Comparison of ENCODE assay signal across 8 mouse cellular contexts in genomic region chr17:69383941-69384665, GRCm38 (mm10). TPM values are rescaled to one million over a fixed set of nuclear protein-coding genes. Genes with fewer than 3 reads are reported as not detected.
A peak's percentile ranks its signal among the peaks of the same experiment; 100 is the strongest.
DNase-seq lines count a peak whose midpoint lies in the region; ATAC-seq and TF ChIP-seq lines count a peak whose summit lies in the region.

No protein-coding gene starts in this region.

- peak overlapping the region; percentile 91 for H3K4me3 ChIP-seq in testis, adult 2 months (ENCODE audit: control insufficient read depth, low read depth, low read length)
- H3K4me3 ChIP-seq in intestine, embryonic 14.5 days (ENCODE audit: low read depth, low read length), result peak overlapping the region; percentile 80

- TF ChIP-seq CTCF in testis, adult 2 months (IDR thresholded peaks at IDR 0.05; ENCODE audit: control insufficient read depth, insufficient read depth, insufficient replicate concordance, low read depth, low read length), result no peak

- WGBS in intestine, embryonic 14.5 days, result under 1% methylated on average over 37 of the region's 37 CpGs

- no peaks in the 10 kb centered on the region for H3K27me3 ChIP-seq in testis, adult 2 months (ENCODE audit: control insufficient read depth, insufficient read depth, low read length)
- H3K27me3 ChIP-seq in intestine, embryonic 14.5 days (replicated peaks; ENCODE audit: control insufficient read depth, insufficient read depth, low read length), result no peaks in the 10 kb centered on the region

- no peaks in the 10 kb centered on the region for H3K9me3 ChIP-seq in intestine, embryonic 14.5 days (ENCODE audit: control insufficient read depth, low read length)

- peak overlapping the region; percentile 82 for H3K4me2 ChIP-seq in intestine, embryonic 14.5 days (ENCODE audit: low read length)

- H3K27ac ChIP-seq in testis, adult 2 months (ENCODE audit: control insufficient read depth, insufficient read depth, low read depth, low read length), result peak overlapping the region; percentile 85
- H3K27ac ChIP-seq in intestine, embryonic 14.5 days (ENCODE audit: low read depth), result peak overlapping the region; percentile 100

- no peaks in the 10 kb centered on the region for H3K36me3 ChIP-seq in testis, adult 2 months (ENCODE audit: control insufficient read depth, insufficient read depth, low read length)
- peaks cover 29% of the 10 kb centered on the region for H3K36me3 ChIP-seq in intestine, embryonic 14.5 days (ENCODE audit: control insufficient read depth, insufficient read depth, low read length)

- intact Hi-C loops in gastrocnemius, postnatal 14 days (cut with DNase I; ENCODE audit: low total_unique reads), result no loop called here
- intact Hi-C loops in left cerebral cortex, postnatal 10 days (cut with DNase I), result no loop called here

- peak overlapping the region; percentile 97 for H3K9ac ChIP-seq in intestine, embryonic 14.5 days (ENCODE audit: low read length)

- TF ChIP-seq POLR2A in testis, adult 2 months (IDR thresholded peaks at IDR 0.05; ENCODE audit: control insufficient read depth, low read depth, low read length), result no peak

- ATAC-seq in intestine, embryonic 14.5 days (replicated peaks; ENCODE audit: low FRiP score, low TSS enrichment, low read depth), result peak; percentile 8
- ATAC-seq in megakaryocyte progenitor cell, adult 5-6 weeks (replicated peaks; ENCODE audit: poor library complexity), result peak; percentile 45

- DNase-seq in testis, postnatal 10 days (ENCODE audit: low spot score), result no peak
- peak; percentile 82 for DNase-seq in embryo, embryonic 10.5 days (ENCODE audit: low spot score)
- DNase-seq in gastrocnemius, postnatal 14 days, result peak; percentile 50
- peak; percentile 83 for DNase-seq in intestine, embryonic 14.5 days (ENCODE audit: low spot score)
- peak; percentile 54 to 76 for DNase-seq in left cerebral cortex, postnatal 10 days (ENCODE audit: extremely low spot score in 1 of 2, low spot score in 2 of 2)
- peak; percentile 79 for DNase-seq in right cerebral cortex, postnatal 25 days

- peaks cover 9% of the 10 kb centered on the region for H3K4me1 ChIP-seq in testis, adult 2 months (ENCODE audit: control insufficient read depth, insufficient read depth, low read length)
- H3K4me1 ChIP-seq in intestine, embryonic 14.5 days (replicated peaks; ENCODE audit: control insufficient read depth, insufficient read depth, low read length), result peaks cover 9% of the 10 kb centered on the region

RNA-seq across cellular contexts. Expression of gene Zbtb14, which starts 1.3 kb away (rescaled TPM):
- polyA plus RNA-seq in testis, adult 2 months (2012; rRNA removed), result 0.94 and 0.95 TPM in 2 replicates
- 1 to 10 TPM; 6.2 to 7.6 TPM for total RNA-seq in gastrocnemius, postnatal 14 days (2021)
- polyA plus RNA-seq in intestine, embryonic 14.5 days (2014; fragmentation: Nextera tagmentation; extraction: Ambion mirVana), result 20.3 and 21.4 TPM in 2 replicates
- 10 to 100 TPM; 24.5 to 25.1 TPM for total RNA-seq in left cerebral cortex, postnatal 10 days (2021)
- 19.8 and 22.0 TPM in 2 replicates for total RNA-seq in megakaryocyte progenitor cell, adult 5-6 weeks (2015)
- 22.8 and 26.3 TPM in 2 replicates for total RNA-seq in megakaryocyte progenitor cell, adult 5-6 weeks (2017)

RNA-seq across cellular contexts. Expression of gene Akain1, which starts 55.0 kb away (rescaled TPM):
- not detected in 2 replicates for polyA plus RNA-seq in testis, adult 2 months (2012; rRNA removed)
- total RNA-seq in gastrocnemius, postnatal 14 days (2021), result not detected
- polyA plus RNA-seq in intestine, embryonic 14.5 days (2014; fragmentation: Nextera tagmentation; extraction: Ambion mirVana), result not detected in 2 replicates
- 1 to 10 TPM in 1 of 2 experiments, under 1 TPM in 1; 0.93 to 1.8 TPM for total RNA-seq in left cerebral cortex, postnatal 10 days (2021)
- 0.07 TPM in 1 of 2 replicates, not detected in the other for total RNA-seq in megakaryocyte progenitor cell, adult 5-6 weeks (2015)
- total RNA-seq in megakaryocyte progenitor cell, adult 5-6 weeks (2017), result not detected in 2 replicates
